Mouse (Mus musculus): Measurements from ENCODE around the gene Ifitm1.
"Not testable (repeated sequence)": the region's sequence is repeated elsewhere in the genome, so short reads cannot be mapped to it uniquely, and the experiment has no call there.

Gene Ifitm1

DNA sequence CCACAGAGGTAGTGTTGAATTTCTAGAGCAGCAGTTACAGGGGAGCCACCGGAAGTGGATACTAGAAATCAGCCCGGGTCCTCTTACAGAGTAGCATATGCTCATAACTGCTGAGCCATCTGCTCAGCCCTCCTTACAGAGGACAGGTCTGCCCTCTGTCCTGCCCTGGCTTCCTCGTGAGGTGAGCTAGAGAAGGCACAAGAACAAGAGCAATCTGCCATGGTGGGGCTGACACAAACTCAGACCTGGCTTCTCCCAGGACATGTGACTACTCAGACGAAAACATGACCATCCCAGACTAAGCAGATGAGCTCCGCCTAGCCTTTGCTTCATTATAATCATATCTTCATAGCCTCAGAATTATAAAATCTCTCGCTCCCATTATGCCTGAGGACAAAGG lies 15.3 kb upstream of the Ifitm1 start:
- no peak for DNase-seq

DNA sequence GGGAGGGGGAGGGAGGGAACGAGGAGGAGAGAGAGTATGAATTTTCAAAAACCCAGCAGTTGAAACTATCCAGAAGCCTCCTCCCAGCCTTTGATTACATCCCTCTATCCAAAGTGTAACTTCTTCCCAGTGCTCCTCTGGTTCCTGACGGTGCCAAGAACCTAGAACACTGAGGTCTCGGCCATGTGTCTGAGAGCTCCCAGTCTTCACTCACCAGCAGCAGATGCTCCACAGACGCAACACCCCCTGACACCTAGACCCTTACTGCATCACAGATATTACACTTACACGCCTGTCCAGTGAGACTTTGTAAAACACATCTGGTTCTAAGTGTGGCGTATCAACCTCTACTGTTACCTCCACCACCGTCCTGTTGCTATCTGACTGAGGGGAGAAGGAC lies 14.6 kb upstream of the Ifitm1 start:
- DNase-seq = no peak

DNA sequence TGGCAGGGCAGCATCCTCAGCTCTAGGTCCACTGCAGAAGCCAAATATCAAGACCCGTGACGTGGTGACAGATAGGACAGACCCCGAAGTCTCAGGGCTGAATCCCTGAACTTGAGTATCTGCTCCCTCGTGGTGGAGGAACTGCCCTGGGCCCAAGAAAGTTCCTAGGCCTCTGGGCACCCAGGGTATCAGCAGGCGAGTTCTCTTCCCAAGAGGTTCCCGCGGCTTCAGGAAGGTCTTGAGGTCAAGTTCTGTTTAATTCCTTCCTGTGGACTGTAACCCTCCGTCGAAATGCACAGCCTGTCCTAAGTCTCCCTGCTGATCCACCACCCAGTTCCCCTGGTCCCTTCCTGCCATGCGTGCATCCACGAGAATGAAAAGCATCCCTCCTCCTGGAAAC lies 13.9 kb upstream of the Ifitm1 start:
- DNase-seq = no peak

DNA sequence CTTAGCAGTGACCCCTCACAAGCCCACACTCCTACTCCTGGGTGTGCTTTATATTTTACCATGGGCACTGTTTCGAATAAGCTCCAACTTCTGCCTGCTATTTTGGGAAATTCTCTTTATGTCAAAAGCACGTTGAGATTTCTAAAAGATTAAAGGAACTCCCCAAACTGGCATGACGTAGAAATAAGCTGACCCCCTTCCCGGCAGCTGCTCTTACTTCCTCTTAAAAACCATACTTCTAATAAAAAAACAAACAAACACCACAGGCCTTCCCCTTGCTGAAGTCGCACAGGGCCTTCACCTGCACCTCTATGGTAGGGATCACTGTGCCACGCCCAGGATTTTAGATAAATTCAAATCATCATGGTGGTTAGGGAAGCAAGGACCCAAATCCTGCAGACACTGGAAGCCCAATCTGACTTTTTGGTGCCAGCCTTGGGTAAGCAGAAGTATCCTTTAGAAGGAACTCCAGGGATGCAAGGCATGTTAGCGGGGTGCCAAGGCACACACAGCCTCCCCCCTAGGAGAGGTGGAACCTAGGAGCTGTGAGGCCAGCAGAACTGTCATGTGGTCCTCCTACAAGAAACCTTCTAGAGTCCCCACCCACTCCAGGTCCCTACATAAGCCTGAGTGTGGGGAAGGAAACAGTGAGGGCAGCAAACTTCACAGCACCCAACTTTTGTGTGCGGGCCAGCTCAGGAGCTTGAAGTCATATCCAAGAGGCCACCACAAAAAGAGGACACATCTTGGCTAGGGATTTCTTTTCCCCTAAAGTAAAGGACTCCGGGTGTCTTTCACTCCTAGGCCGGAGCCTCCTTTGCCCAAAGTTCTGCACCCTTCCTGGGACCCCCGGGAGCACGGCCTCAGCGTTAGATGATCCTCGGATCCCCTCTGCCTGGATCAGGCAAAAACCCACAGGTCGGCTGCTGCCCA lies 13.0 kb upstream of the Ifitm1 start:
- no peak for DNase-seq

GRCm38 (mm10) chr7:140954733-140955071 lies 12.3 kb upstream of the Ifitm1 start:
- no peak for DNase-seq

DNA sequence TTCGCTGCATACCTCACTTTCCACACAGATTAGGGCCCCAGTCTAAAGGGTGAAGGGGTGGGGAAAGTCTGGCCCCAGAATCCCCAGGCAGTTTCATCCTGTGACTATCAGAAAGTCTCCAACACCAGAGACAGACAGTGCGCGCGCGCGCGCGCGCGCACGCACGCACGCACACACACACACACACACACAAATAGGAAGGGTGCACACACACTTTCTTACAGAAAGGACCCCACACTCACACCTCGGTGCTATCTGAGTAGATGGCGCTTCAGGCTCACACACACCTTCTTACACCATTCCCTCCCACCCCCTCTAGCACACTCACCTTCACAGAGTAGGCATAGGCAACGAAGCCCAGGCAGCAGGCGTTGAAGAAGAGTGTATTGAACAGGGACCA lies 11.7 kb upstream of the Ifitm1 start:
- DNase-seq = peak; percentile 22

DNA sequence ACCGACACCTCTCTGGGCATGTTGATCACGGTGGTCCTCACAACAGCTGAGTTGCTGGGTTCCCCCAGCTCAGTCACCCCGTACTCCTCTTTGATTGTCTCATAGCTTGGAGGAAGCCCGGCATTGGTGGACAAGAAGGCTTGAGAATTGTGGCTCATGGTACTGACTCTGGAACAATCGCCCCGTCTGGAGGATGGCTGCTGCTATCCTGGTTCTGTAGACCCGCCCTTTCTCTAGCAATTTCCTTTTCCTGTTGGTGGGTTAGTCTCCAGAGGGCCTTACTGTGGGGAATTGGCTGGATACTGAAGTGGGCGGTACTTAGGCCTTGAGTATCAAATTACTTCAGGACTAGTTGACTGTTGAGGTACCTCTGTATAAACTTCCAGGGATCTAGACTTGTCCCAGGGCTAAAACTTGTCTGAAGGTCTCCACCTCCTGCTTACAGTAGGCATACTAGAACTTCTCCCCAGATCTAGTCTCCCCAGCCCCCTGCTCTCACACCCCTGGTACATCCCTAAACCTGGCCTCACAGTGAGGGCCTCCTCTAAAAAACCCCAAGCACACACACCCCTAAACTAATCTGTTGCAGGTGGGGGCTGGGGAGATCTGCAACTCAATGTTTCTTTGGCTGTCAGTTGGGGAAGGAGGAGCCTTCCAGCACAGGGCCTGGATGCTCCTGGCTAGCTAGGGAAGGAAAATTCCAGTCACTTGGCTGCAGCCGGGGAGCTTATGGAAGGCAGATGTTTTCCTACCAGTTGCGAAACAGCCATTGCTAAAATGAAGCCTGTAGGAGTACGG lies 11.1 kb upstream of the Ifitm1 start, which contains the start of the genes Gm45717 and Ifitm2:
Gene Gm45717, minus strand, starts transcription at position 180 of the 798 bp plus-strand sequence.
Gene Ifitm2, minus strand, starts transcription at position 230 of the 798 bp plus-strand sequence.
- DNase-seq = peak; percentile 84

DNA sequence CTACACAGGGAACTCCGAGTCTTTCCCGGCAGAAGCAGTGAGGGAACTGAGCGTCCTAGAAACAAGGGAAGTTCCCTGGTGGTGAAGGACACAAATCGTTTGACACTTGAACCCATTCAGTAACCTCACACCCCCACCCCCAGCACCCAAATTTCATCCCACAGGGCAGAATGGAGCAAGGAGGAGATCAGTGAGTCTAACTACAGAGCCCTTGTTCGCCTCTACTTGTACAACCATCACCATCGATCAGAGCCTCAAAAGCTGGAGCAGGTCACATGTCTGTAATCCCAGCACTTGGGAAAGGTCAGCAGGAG lies 10.5 kb upstream of the Ifitm1 start:
- DNase-seq = no peak

GRCm38 (mm10) chr7:140959181-140959901 lies 7.7 kb upstream of the Ifitm1 start:
- peak; percentile 65 for DNase-seq

DNA sequence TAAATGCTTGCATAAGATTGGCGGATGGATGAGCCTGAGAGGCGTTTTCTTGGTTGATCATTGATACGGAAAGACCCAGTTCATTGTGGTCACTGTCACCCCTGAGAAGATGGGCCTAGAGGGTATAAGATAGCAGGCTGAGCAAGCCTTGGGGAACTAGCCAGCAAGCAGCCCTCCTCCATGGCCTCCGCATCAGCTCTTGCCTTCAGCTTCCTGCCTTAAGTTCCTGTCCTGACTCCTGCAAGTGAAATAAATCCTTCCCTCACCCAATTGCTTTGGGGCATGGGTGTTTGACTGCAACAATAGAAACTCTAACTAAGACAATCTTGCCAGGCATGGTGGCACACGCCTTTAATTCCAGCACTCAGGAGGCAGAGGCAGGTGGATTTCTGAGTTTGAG lies 7.0 kb upstream of the Ifitm1 start:
- DNase-seq = no peak

- DNase-seq = no peak
These were observed 5.6 kb upstream of the Ifitm1 start for GRCm38 (mm10) chr7:140961416-140961815.

- DNase-seq = no peak
These were observed 4.3 kb upstream of the Ifitm1 start for GRCm38 (mm10) chr7:140962733-140963132.

- DNase-seq = no peak
These were observed 1.0 kb downstream of the Ifitm1 start for GRCm38 (mm10) chr7:140967862-140968591.

DNA sequence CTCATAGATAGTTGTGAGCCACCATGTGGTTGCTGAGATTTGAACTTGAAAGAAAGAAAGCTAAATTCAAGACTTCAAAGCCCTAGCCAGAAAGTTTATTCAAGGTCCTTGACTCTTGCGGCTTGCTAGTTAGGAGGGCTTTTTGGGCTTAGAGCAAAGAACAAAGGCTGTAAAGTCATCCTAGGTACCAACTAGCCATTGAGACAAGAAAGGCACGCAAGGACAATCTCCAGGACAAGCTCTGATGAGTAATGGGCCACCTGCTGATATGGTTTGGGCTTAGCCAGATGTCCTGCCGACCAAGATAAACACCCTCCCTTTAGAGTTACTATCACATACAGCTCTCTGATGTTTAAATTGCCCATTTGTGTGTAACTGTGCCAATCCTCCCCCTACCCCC lies 1.7 kb downstream of the Ifitm1 start:
- not testable (repeated sequence) for DNase-seq

DNA sequence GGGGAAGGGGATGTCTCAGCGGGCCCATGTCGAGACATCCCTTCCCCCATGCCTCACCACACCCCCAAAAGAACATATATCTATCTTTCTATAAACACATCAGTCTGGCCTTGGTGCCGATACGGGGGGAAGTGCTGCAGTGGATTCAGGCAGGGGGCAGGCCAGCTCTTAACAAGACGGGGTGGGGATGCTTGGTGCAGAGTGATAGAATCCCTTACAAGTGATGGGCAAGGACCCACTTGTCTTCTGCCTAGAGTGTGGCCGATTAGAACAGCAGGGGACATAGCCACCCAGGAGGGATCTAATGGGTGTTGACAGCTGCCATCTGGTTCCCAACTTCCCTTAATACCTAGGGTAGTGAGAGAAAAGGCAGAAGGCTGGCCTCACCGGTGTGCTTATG lies 3.9 kb downstream of the Ifitm1 start:
- DNase-seq = no peak

- peak; percentile 44 for DNase-seq
These were observed 4.6 kb downstream of the Ifitm1 start for GRCm38 (mm10) chr7:140971479-140972171.

DNA sequence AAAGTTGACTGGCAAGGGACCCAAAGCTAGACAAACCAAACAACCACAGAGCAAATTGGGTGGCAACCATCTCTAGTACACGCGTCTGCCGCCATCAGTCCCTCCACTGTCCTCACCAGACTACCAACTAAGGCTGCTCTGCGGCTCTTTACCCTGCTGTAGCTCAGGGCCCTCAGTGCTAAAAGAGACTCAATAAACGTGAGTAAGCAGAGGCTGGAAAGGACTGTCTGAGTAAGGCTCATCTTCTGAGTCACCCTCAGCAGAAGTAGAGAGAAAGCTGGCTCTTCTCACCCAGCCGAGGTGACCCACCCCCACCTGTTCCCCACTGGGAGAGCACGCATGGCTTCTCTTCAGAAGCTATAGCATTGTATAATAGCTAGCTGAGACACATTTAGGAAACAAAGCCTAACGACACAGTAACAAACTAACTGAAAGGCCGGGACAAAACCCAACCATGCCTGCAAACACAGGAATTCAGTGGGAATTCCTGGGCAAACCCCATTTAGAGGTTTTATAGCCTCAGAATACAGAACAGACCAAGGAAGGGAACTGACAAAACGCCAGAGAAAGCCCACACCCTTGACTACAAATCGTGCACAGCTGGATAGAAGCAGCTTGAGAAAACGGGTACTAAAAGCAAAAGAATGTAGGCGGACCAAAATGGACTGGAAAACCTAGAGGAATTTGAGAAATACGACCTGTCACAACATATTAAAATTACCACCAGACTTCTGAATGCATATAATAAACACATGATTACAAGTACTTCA lies 6.6 kb downstream of the Ifitm1 start:
- DNase-seq = no peak

DNA sequence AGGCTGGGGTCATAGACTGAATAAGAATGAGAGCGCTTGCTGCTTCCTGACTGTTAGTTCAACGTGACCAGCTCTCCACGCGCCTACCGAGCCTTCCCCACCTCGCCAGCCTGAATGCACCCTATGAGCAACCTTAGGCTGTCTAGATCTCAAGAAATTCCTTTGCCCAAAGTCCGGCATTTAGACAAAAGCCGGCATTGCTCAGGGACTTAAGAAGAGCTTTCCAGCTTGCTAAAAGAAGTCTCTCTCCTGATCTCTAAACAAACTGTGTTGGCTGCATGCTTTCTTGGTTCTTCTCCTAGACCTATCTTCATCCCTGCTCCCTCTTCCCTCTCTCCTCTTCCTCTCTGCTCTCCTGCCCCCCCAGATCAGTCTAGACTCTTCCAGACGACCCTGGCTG lies 7.9 kb downstream of the Ifitm1 start:
- no peak for DNase-seq

GRCm38 (mm10) chr7:140975465-140975864 lies 8.4 kb downstream of the Ifitm1 start:
- DNase-seq = no peak

DNA sequence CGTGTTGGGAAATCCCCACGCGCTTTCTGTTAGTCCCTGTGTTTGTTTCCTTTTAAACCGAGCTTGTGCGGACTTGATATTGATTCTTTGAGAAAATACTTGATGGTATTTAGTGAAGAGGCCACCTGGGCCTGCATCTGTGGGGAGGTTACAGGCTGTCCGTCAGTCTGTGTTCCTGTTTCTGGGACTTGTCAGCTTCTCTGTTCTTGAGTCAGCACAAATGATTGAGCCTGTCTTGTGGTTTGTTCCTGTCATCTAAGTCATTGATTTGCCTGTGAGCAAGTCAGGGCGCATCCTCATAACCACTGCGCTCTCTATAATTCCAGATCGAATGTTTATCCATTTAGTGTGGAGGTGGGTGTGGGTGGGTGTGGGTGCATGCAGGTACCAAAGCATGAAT lies 9.7 kb downstream of the Ifitm1 start:
- DNase-seq = not testable (repeated sequence)

DNA sequence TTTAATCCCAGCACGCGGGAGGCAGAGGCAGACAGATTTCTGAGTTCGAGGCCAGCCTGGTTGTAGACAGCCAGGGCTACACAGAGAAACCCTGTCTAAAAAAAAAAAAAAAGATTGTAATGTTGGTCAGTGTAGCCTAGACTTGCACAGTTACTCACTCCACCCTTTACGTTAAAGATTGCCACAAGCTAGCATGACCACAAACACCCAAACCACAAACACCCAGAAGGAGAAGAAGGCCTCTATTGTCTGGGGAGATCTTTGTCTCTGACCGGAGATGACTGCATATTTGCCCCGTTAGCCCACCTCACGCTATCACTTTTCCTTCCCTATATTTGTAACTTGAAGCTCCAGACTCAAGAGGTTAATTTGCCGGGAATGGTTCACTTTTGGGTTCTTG lies 14.7 kb downstream of the Ifitm1 start:
- DNase-seq = no peak

Data from lung, postnatal 14 days (tissue).